Mouse (Mus musculus) gastrocnemius, adult 18-20 months (tissue): Measurements from ENCODE around the gene Spic. TPM values are rescaled to one million over a fixed set of nuclear protein-coding genes. Genes with fewer than 3 reads are reported as not detected.
A peak's percentile ranks its signal among the peaks of the same experiment; 100 is the strongest.

Experiments
- DNase-seq: peaks from one replicate; pipeline ENCODE4 v3.0.0; 2021; ENCODE audit warnings: low spot score
- total RNA-seq, 2 experiments: library from RNA; stranded (reverse); gene quantifications; 2 replicates each; pipeline ENCODE4 v1.2.3; 2021

Spic gene
- total RNA-seq, 2 experiments from 2014 or later: 0.17 TPM; not detected in 1

DNA sequence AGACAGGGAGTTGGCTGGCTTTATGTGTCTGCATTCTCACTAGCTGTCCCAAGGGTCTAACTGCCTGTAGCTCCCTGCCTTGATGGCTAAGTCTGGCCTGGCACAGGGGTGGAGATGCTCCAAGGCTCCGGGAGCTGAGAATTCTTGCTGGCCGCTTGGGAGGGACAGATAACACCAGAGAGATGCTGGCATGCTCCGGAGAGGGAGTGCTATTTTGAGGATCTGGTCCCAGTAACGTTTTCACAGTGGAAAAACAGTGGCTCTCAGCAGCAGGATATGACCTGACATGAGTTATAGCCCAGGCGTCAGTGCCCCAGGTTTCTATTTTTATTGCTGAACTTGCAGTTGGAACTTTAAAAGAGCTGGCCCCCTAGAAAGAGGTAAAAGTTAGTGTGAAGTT, 39.4 kb downstream of the Spic start:
- DNase-seq: peak; percentile 68

DNA sequence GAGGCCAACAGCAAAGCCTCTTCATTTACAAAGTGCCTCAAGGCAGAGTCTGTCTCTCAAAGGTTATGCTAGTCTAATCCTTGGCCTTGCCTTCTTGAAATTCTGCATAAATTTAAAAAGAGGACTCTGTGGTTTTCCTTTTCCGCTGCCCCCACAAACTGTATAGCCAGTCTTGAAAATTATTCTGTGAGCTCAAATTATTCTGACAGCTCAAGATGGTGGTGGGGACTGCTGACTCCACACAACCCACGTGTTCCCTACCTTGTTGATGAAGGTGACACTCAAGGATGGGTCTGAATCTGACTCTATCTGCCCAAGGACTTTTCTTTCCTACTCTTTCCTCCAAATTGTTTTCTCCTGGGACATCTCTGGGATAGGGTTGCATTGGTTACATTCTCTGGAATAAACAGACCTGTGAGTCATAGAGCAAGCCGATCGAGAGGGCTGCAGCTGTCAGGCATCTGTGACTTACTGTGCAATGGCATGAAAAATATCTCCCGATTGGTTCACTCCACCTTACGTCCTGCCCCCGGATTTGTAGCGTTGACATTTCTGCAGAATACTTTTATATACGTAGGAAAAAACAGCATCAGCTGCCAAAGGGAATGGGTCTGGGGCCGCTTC, 53.4 kb downstream of the Spic start:
- DNase-seq: no peak

DNA sequence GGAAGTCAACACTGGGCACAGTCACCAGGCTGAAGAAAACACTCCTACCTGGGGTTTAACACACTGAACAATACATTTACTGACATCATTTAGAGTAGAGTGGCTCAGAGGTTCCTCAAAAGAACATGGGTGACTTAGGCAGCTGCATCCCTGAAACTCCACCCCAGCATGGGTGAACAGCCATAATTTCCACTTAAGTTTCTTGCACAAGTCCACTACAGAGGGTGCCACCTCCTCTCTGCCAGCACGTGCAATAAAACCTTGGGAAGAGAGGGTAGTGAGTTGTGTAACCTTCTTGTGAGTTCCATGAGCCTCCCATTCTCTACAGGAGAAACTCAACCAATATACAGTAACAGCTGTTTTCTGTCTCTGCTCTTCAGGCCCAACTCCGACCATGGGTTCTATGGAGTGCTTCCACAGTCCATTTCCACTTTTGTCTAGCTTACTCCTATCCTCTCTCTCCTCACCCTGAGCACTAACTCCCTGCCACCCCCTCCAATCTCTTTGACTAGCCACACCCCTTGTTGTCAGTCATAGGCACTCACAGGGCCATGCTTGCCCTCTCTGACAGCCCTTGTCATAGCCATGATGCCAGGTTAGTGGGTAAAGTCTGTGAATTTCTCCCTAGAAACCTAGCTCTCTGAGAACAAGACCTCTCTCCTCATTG, 54.0 kb downstream of the Spic start:
- no peak for DNase-seq

DNA sequence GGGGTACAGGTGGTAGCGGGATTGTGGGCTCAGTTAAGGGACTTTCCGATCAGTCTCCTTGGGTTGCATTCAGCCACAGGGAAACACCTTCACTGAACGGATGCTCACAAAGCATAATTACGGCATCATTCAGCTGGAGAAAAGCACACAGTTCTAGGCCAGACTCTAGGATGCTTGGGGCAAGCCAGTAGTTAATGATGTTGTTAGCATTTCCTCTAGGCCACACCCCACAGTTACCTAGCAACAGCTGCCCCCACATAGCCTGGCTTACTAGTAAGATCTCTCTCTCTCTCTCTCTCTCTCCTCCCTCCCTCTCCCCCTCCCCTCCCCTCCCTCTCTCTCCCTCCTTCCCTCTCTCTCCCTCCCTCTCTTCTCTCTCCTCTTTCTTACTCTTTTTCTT, 57.8 kb downstream of the Spic start:
- DNase-seq: no peak

DNA sequence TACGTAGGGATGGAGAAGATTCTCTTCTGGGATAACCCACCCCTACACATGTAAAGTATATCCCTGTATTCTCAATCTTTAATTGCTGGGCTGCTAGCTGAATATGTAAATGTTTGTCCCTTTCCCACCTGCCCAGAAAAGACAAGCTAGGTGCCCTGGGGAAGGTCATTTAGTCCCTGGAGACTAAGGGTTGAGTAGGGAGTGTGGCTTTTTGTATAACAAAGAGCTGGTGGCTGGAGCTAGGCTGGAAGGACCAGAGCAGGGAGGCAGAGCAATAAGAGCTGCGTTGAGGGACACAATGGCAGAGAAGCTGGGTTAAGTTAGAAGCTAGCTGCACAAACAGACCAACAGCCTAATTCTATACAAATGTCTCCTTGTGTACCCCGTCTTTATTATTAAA, 58.6 kb downstream of the Spic start:
- no peak for DNase-seq

Other genes starting within 250 kb of the Spic start
- gene Sycp3, start 225.4 kb downstream of the Spic start, total RNA-seq: under 1 TPM in 1 of 2 experiments, not detected in 1; 0.24 TPM
- 100 to 1,000 TPM in 1 of 2 experiments, 10 to 100 TPM in 1; 92.6 to 116 TPM for gene Chpt1, start 180.9 kb downstream of the Spic start, total RNA-seq
- 1,000 to 10,000 TPM; 1,377 to 1,820 TPM for gene Mybpc1, start 79.9 kb downstream of the Spic start, total RNA-seq
- gene Arl1, start 45.8 kb upstream of the Spic start, total RNA-seq: 10 to 100 TPM; 88.1 to 93.1 TPM
- gene Utp20, start 141.8 kb upstream of the Spic start, total RNA-seq: 10 to 100 TPM in 1 of 2 experiments, 1 to 10 TPM in 1; 9.6 to 11.1 TPM
- gene Slc5a8, start 201.0 kb upstream of the Spic start, total RNA-seq: not detected